Mouse (Mus musculus) CD4-positive naive resting alpha-beta T cell, adult 57 days (primary cell): Measurements from ENCODE around the gene Rab3il1. TPM values are rescaled to one million over a fixed set of nuclear protein-coding genes. Genes with fewer than 3 reads are reported as not detected.

ENCODE experiments used
- total RNA-seq: library from RNA; stranded (reverse); gene quantifications from one replicate; pipeline ENCODE4 v1.2.4, GENCODE M21; 2023

Rab3il1 gene
- total RNA-seq = 1.5 TPM

DNA sequence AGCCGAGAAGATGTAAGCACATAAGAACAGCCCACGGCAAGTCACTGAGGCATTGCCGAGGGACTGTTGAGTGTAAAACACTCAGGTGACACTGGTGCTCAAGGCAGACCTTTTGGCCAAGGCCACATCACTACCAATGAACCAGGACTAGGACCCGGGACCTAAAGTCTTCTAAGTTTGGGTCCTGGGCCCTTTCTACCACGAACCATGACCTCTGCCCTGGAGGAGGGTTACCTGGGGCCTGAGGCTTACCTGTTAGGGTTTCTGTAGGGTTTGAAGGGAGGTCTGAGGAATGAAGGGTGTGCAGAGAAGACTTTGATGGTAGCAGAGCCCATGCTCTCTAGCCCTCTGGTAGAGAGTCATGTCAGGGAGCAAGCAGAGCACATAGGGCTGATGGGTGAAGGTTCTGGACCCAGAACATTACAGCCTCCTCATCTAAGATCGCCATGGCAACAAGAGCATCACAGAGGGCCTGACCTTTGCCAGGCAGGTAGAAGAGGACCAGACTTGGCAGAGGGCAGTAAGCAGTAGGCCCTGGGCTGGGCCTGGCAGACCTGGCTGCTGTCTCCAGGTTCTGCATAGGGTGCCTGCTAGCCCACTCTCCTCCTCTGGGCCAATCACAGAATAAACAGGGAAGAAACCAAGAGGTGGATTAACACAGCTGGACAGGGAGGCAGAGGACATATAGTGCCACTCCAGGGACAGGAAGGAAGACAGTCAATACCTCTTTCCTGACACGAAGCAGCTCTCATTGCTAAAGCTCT, at the start of gene Rab3il1, which contains the start of gene Best1:
Gene Rab3il1, plus strand, starts transcription at position 464 of the 764 bp plus-strand sequence.
Gene Best1, minus strand, starts transcription at position 428 of the 764 bp plus-strand sequence.

DNA sequence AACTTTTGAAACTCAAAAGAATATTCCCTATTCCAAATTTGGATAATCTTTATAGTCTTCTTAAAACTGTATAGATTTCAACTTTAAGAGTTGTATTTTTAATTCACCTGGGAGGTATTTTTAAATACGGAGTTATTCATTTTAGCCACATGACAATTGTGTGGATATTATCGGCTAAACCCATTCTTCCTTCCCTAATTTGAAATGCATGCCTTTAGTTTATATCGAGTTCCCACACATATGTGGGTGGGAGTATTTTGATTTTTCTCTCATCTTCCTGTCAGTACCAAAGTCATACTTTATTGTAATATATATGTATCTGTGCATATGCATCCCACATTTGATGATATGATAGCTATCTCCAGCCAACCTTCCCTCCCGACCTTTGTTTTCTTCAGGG, 21.2 kb upstream of the Rab3il1 start, which contains the start of gene Fth1:
Gene Fth1, plus strand, starts transcription at position 341 of the 400 bp plus-strand sequence.

DNA sequence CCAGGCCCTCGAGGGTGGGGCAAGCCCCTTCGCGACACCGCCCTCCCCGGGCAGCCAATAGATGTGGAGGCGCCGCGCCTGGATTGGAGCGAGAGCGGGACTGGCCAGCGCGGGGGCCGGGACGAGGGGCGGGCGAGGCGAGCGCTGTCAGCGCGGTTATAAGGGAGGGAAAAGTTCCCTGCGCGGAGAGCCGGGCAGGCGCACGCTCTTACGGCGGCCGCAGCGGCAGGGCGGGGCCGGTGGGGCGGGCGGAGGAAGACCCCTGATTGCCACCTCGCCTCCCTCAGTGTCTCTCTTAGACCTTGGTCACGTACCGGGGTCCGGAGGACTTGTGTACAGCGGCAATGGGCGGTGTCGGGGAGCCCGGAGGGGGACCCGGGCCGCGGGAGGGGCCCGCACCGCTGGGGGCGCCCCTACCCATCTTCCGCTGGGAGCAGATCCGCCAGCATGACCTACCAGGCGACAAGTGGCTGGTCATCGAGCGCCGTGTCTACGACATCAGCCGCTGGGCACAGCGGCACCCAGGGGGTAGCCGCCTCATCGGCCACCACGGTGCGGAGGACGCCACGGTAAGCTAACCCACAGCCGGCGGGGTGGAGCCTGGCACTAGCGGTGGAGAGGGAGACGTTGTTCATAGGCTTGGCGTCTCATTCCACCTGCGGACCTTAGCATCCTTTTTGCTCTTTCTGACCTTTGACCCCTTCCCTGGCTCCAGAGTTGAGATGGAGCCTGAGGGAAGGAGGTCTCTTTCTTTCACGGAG, 40.1 kb downstream of the Rab3il1 start, which contains the start of gene Fads3:
Gene Fads3, plus strand, starts transcription at position 182 of the 761 bp plus-strand sequence.

Other genes with a start within 250 kb of the Rab3il1 start
- not detected for gene Scgb2a2, start 154.1 kb upstream of the Rab3il1 start, total RNA-seq
- 30.9 TPM for gene Incenp, start 102.1 kb upstream of the Rab3il1 start, total RNA-seq
- gene Fth1, start 21.1 kb upstream of the Rab3il1 start, total RNA-seq = 1,062 TPM
- not detected for gene Best1, start within 50 bp of the Rab3il1 start, total RNA-seq
- 2.5 TPM for gene Fads3, start 39.9 kb downstream of the Rab3il1 start, total RNA-seq
- 0.83 TPM for gene Fads2, start 100.1 kb downstream of the Rab3il1 start, total RNA-seq
- gene Fads1, start 181.2 kb downstream of the Rab3il1 start, total RNA-seq = 14.6 TPM
- gene Tmem258, start 202.3 kb downstream of the Rab3il1 start, total RNA-seq = 102 TPM
- 18.4 TPM for gene Fen1, start 202.5 kb downstream of the Rab3il1 start, total RNA-seq
- 1.6 TPM for gene Myrf, start 239.1 kb downstream of the Rab3il1 start, total RNA-seq